In the genomic region with DNA sequence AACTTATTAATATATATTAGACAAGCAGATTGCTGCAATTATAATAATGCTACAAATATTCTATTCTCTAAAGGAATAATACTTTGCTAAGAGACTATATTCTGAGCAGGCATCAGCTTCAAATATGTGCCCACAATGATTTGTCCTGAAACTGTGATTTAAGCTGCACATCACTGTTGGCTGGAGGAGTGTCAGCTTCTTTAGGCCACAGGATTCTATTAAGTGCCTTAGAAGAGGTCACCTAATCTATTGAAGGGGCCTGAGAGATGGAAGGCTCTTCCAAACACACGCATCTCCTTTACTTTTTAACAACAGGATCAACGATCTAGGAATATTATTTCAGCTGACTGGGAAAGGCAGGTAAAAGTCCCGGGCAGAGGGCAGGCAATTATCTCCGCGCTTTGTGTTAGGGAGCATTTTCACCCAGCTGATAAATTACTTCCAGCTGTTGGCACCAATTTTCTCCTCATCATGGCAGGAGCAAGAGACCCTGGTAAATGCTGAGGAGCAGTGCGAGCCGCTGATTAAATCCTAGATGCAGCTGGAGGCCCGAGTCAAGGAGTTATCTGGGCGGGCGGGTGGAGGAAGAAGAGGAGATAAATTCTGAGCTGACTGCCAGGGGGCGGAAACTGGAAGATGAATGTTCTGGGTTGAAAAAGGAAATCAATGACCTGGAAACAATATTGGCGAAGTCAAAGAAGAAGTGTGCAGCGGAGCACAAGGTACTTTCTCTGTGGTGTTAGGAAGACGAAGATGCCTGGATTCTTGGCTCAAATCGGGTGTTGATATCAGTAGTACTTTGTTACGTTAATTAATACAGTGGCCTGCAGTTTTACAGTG, we compare ENCODE assay signal across 8 mouse cellular contexts.
DNase-seq lines count a peak whose midpoint lies in the region; ATAC-seq lines count a peak whose summit lies in the region.

No protein-coding gene starts in this region.

- no peak overlapping the region for H3K9ac ChIP-seq in liver, embryonic 11.5 days (ENCODE audit: low read depth, low read length)

- intact Hi-C loops in left cerebral cortex, postnatal 4 days (cut with DNase I) = no loop called here

- no peak for ATAC-seq in liver, embryonic 11.5 days (replicated peaks; ENCODE audit: low FRiP score)
- ATAC-seq in monocyte, adult 5-6 weeks (replicated peaks; ENCODE audit: insufficient number of reproducible peaks, low FRiP score, low TSS enrichment, poor library complexity, severe bottlenecking) = no peak

- H3K27me3 ChIP-seq in hindbrain, embryonic 10.5 days (ENCODE audit: insufficient read depth, poor library complexity, severe bottlenecking) = no peaks in the 10 kb centered on the region
- H3K27me3 ChIP-seq in liver, embryonic 11.5 days (replicated peaks; ENCODE audit: control insufficient read depth, insufficient read depth, low read length) = no peaks in the 10 kb centered on the region

- no peak overlapping the region for H3K4me3 ChIP-seq in hindbrain, embryonic 10.5 days
- H3K4me3 ChIP-seq in liver, embryonic 11.5 days (ENCODE audit: low read depth, low read length) = no peak overlapping the region

- no peaks in the 10 kb centered on the region for H3K9me3 ChIP-seq in hindbrain, embryonic 10.5 days
- no peaks in the 10 kb centered on the region for H3K9me3 ChIP-seq in liver, embryonic 11.5 days (ENCODE audit: control insufficient read depth, low read length)

- WGBS in hindbrain, embryonic 10.5 days = 48% methylated on average over 16 of the region's 16 CpGs
- WGBS in liver, embryonic 11.5 days = 27% methylated on average over 16 of the region's 16 CpGs

- peak; percentile 6 for DNase-seq in left cerebral cortex, postnatal 4 days
- DNase-seq in left cerebral cortex, adult 18-20 months (ENCODE audit: low spot score in 2 of 2) = no peak
- DNase-seq in hindbrain, embryonic 10.5 days (ENCODE audit: low spot score) = peak; percentile 33
- no peak for DNase-seq in liver, embryonic 11.5 days (ENCODE audit: low spot score)
- DNase-seq in yolk sac, embryonic 10.5 days (ENCODE audit: low spot score) = peak; percentile 32
- no peak for DNase-seq in lung, postnatal 36 days
- no peak for DNase-seq in adrenal gland, postnatal 25 days

- H3K4me2 ChIP-seq in liver, embryonic 11.5 days = peak overlapping the region; percentile 22; the same call in 1 of the 2 replicates

- peaks cover 7% of the 10 kb centered on the region; the same call in 1 of the 2 replicates for H3K4me1 ChIP-seq in hindbrain, embryonic 10.5 days (replicated peaks)
- H3K4me1 ChIP-seq in liver, embryonic 11.5 days (replicated peaks; ENCODE audit: control insufficient read depth, insufficient read depth, low read length) = no peaks in the 10 kb centered on the region; the same call in 1 of the 2 replicates

- H3K36me3 ChIP-seq in hindbrain, embryonic 10.5 days = no peaks in the 10 kb centered on the region
- no peaks in the 10 kb centered on the region for H3K36me3 ChIP-seq in liver, embryonic 11.5 days (ENCODE audit: control insufficient read depth, insufficient read depth, low read length)

- no peak overlapping the region for H3K27ac ChIP-seq in hindbrain, embryonic 10.5 days
- H3K27ac ChIP-seq in liver, embryonic 11.5 days (ENCODE audit: low read depth, low read length) = no peak overlapping the region

Comparison
In these comparisons a context has a peak if more than half of its experiments do, and no peak if none do; other contexts are left out.
1. DNase-seq: peak in left cerebral cortex, postnatal 4 days (single experiment), hindbrain, embryonic 10.5 days (single experiment) and yolk sac, embryonic 10.5 days (single experiment); none in left cerebral cortex, adult 18-20 months (0 of 2), liver, embryonic 11.5 days (single experiment), lung, postnatal 36 days (single experiment) and adrenal gland, postnatal 25 days (single experiment).